Mouse (Mus musculus) cortical plate, adult 2 months (tissue): ENCODE measurements around the gene Zfp638. TPM values are rescaled to one million over a fixed set of nuclear protein-coding genes. Genes with fewer than 3 reads are reported as not detected.

Experiments used
- H3K27ac ChIP-seq: fragments of 200-500 bp; 2 replicates; pipeline ENCODE4 v1.5.1; 2012; ENCODE audit warnings: low read length, control low read depth, inconsistent platforms; ENCODE audit not compliant: insufficient read depth
- H3K4me1 ChIP-seq: fragments of 200-500 bp; 2 replicates; pipeline ENCODE4 v1.6.1; 2011; ENCODE audit warnings: low read length; ENCODE audit not compliant: control insufficient read depth, insufficient read depth
- H3K4me3 ChIP-seq: fragments of 200-500 bp; 2 replicates; pipeline ENCODE4 v1.5.1; 2011; ENCODE audit warnings: mild to moderate bottlenecking, low read length, control low read depth; ENCODE audit not compliant: insufficient read depth
- CTCF ChIP-seq: fragments of 200-500 bp; IDR thresholded peaks from 2 replicates; pipeline ENCODE4 v1.5.1; 2011; ENCODE audit warnings: mild to moderate bottlenecking, control low read depth, low read length; ENCODE audit not compliant: insufficient read depth; ENCODE audit errors: extremely low read depth
- POLR2A ChIP-seq: fragments of 200-500 bp; IDR thresholded peaks from 2 replicates; pipeline ENCODE4 v1.6.1; 2011; ENCODE audit warnings: mild to moderate bottlenecking, low read length, control low read depth; ENCODE audit not compliant: insufficient read depth; ENCODE audit errors: extremely low read depth
- polyA plus RNA-seq: library from polyadenylated mRNA; depleted of rRNA; stranded (reverse); fragments of >200 nt; gene quantifications from 2 replicates; pipeline ENCODE4 v1.2.3, GENCODE M21; 2012

Gene Zfp638
- polyA plus RNA-seq, 1 experiment: 58.4 TPM

- H3K4me1 ChIP-seq: no peaks in the 10 kb centered on the region
- TF ChIP-seq CTCF (no peak), POLR2A (no peak)
- no peak overlapping the region for H3K27ac ChIP-seq
- no peak overlapping the region for H3K4me3 ChIP-seq
Measured at GRCm38 (mm10) chr6:83886789-83887188, 19.9 kb downstream of the Zfp638 start.

GRCm38 (mm10) chr6:83888802-83889201 lies 21.9 kb downstream of the Zfp638 start:
- H3K4me3 ChIP-seq: no peak overlapping the region
- H3K4me1 ChIP-seq: no peaks in the 10 kb centered on the region
- no peak overlapping the region for H3K27ac ChIP-seq
- TF ChIP-seq CTCF: no peak
- no peak for TF ChIP-seq POLR2A

- no peak for TF ChIP-seq POLR2A
- no peak for TF ChIP-seq CTCF
- Histone ChIP-seq H3K4me3 (no peak overlapping the region), H3K4me1 (no peaks in the 10 kb centered on the region), H3K27ac (no peak overlapping the region)
Measured at GRCm38 (mm10) chr6:83890281-83891015, 23.5 kb downstream of the Zfp638 start.

GRCm38 (mm10) chr6:83891251-83891650 lies 24.3 kb downstream of the Zfp638 start:
- Histone ChIP-seq H3K4me1 (no peaks in the 10 kb centered on the region), H3K4me3 (no peak overlapping the region), H3K27ac (no peak overlapping the region)
- TF ChIP-seq CTCF (no peak), POLR2A (no peak)

- Histone ChIP-seq H3K4me3 (no peak overlapping the region), H3K4me1 (no peaks in the 10 kb centered on the region), H3K27ac (no peak overlapping the region)
- TF ChIP-seq CTCF (no peak), POLR2A (no peak)
Measured at GRCm38 (mm10) chr6:83891687-83892086, 24.8 kb downstream of the Zfp638 start.

GRCm38 (mm10) chr6:83893086-83893485 lies 26.2 kb downstream of the Zfp638 start:
- no peaks in the 10 kb centered on the region for H3K4me1 ChIP-seq
- no peak overlapping the region for H3K27ac ChIP-seq
- TF ChIP-seq POLR2A (no peak), CTCF (no peak)
- no peak overlapping the region for H3K4me3 ChIP-seq

GRCm38 (mm10) chr6:83893584-83893983 lies 26.7 kb downstream of the Zfp638 start:
- no peak overlapping the region for H3K4me3 ChIP-seq
- TF ChIP-seq CTCF (no peak), POLR2A (no peak)
- H3K4me1 ChIP-seq: no peaks in the 10 kb centered on the region
- no peak overlapping the region for H3K27ac ChIP-seq

- Histone ChIP-seq H3K4me3 (no peak overlapping the region), H3K4me1 (0 out of 2 replicates have a peak, but pooled peaks cover 2% of the 10 kb centered on the region), H3K27ac (no peak overlapping the region)
- TF ChIP-seq CTCF: no peak
- no peak for TF ChIP-seq POLR2A
Measured at GRCm38 (mm10) chr6:83899142-83899541, 32.2 kb downstream of the Zfp638 start.

- H3K4me3 ChIP-seq: no peak overlapping the region
- H3K27ac ChIP-seq: no peak overlapping the region
- no peak for TF ChIP-seq CTCF
- no peak for TF ChIP-seq POLR2A
- H3K4me1 ChIP-seq: no peaks in the 10 kb centered on the region
Measured at GRCm38 (mm10) chr6:83905276-83905675, 38.4 kb downstream of the Zfp638 start.

- TF ChIP-seq POLR2A: no peak
- no peak for TF ChIP-seq CTCF
- H3K27ac ChIP-seq: no peak overlapping the region
- no peaks in the 10 kb centered on the region for H3K4me1 ChIP-seq
- no peak overlapping the region for H3K4me3 ChIP-seq
Measured at GRCm38 (mm10) chr6:83906659-83907058, 39.8 kb downstream of the Zfp638 start.

GRCm38 (mm10) chr6:83908386-83908785 lies 41.5 kb downstream of the Zfp638 start:
- TF ChIP-seq POLR2A (no peak), CTCF (no peak)

More at GRCm38 (mm10) chr6:83908386-83908785, 41.5 kb downstream of the Zfp638 start:
- no peak overlapping the region for H3K27ac ChIP-seq
- no peak overlapping the region for H3K4me3 ChIP-seq
- H3K4me1 ChIP-seq: no peaks in the 10 kb centered on the region
